Mouse (Mus musculus): ENCODE results near the gene Neurl1a. TPM values are rescaled to one million over a fixed set of nuclear protein-coding genes. Genes with fewer than 3 reads are reported as not detected.

The Neurl1a gene
- total RNA-seq, 1 experiment, result 10.2 TPM

DNA sequence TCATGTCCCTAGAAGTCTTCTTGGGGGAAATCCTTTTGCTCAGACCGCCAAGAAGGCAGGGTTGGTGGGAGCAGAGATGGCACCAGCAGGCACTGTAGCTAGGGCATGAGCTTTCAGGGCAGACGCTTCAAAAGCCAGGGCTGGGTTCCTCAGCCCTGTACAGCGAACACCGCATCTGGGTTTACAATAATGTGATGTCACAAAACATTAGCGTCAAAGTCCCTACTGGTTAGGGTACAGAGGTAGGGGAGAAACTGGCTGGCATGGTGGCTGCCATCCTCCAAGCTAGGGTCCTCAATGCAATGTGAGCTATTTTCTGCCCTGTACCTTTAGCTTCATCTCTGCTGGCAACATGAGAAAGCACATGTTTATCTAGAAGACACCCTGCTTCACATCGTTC, 24.4 kb downstream of the Neurl1a start:
- no peak for DNase-seq (ENCODE audit: low read depth, low spot score)
- Histone ChIP-seq H3K36me3 (ENCODE audit: control insufficient read depth, insufficient read depth, low read length, poor library complexity, severe bottlenecking) (no peaks in the 10 kb centered on the region), H3K4me3 (ENCODE audit: insufficient read depth in 1 of 2, low read depth in 1 of 2, low read length in 2 of 2, poor library complexity in 1 of 2, severe bottlenecking in 1 of 2) (no peak overlapping the region), H3K4me1 (ENCODE audit: control insufficient read depth in 2 of 2, insufficient read depth in 2 of 2, low read length in 2 of 2, poor library complexity in 1 of 2) (peaks cover 6 to 28% of the 10 kb centered on the region in 2 experiments; a peak in 3 of 4 replicates), H3K9ac (ENCODE audit: insufficient read depth, low read depth, low read length, poor library complexity, severe bottlenecking) (no peak overlapping the region), H3K9me3 (ENCODE audit: control insufficient read depth, insufficient read depth, low read depth, low read length) (no peaks in the 10 kb centered on the region), H3K27ac (ENCODE audit: insufficient read depth, low read depth, low read length, poor library complexity, severe bottlenecking) (no peak overlapping the region)
- in situ Hi-C loops (cut with MboI; ENCODE audit: low sequenced_read_pairs in 2 of 2, unreplicated experiment in 2 of 2), result no loop called here
- TF ChIP-seq MAFK (IDR thresholded peaks at IDR 0.05; ENCODE audit: insufficient read depth, low read depth, low read length) (no peak), HCFC1 (IDR thresholded peaks at IDR 0.05; ENCODE audit: borderline replicate concordance, insufficient read depth, low read length) (no peak), CHD2 (IDR thresholded peaks at IDR 0.05; ENCODE audit: low read depth, low read length) (no peak), ZNF384 (IDR thresholded peaks at IDR 0.05; ENCODE audit: low read depth, low read length) (no peak), ZC3H11A (IDR thresholded peaks at IDR 0.05; ENCODE audit: borderline replicate concordance, low read depth, low read length) (no peak)

DNA sequence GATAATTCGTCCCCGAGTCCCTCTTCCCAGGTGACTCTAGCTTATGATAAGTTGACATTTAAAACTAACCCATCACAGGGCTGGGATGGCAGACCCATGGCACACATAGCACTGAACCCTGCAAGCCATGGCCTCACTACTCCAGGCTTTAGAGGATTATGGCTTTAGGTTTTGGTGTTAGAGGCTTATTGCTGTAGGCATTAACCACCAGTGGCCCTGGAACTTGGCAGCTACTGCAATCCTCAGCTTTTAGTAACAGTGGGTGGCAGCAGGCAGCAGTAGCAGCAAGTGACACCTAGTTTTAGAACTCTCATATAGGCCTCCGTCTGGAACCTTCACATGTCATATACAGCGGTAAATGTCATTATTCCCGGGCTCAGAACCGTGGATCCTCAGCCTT, 26.0 kb downstream of the Neurl1a start:
- TF ChIP-seq CHD2 (IDR thresholded peaks at IDR 0.05; ENCODE audit: low read depth, low read length), result no peak
- no peak for TF ChIP-seq ZC3H11A (IDR thresholded peaks at IDR 0.05; ENCODE audit: borderline replicate concordance, low read depth, low read length)
- TF ChIP-seq HCFC1 (IDR thresholded peaks at IDR 0.05; ENCODE audit: borderline replicate concordance, insufficient read depth, low read length), result no peak
- TF ChIP-seq MAFK (IDR thresholded peaks at IDR 0.05; ENCODE audit: insufficient read depth, low read depth, low read length), result no peak
- TF ChIP-seq ZNF384 (IDR thresholded peaks at IDR 0.05; ENCODE audit: low read depth, low read length), result no peak
- H3K9me3 ChIP-seq (ENCODE audit: control insufficient read depth, insufficient read depth, low read depth, low read length), result no peaks in the 10 kb centered on the region
- H3K4me3 ChIP-seq (ENCODE audit: insufficient read depth in 1 of 2, low read depth in 1 of 2, low read length in 2 of 2, poor library complexity in 1 of 2, severe bottlenecking in 1 of 2), result no peak overlapping the region
- H3K9ac ChIP-seq (ENCODE audit: insufficient read depth, low read depth, low read length, poor library complexity, severe bottlenecking), result no peak overlapping the region
- H3K27ac ChIP-seq (ENCODE audit: insufficient read depth, low read depth, low read length, poor library complexity, severe bottlenecking), result no peak overlapping the region
- H3K4me1 ChIP-seq (ENCODE audit: control insufficient read depth in 2 of 2, insufficient read depth in 2 of 2, low read length in 2 of 2, poor library complexity in 1 of 2), result peaks cover 6 to 19% of the 10 kb centered on the region in 2 experiments; a peak in 3 of 4 replicates
- no peak for DNase-seq (ENCODE audit: low read depth, low spot score)
- in situ Hi-C loops (cut with MboI; ENCODE audit: low sequenced_read_pairs in 2 of 2, unreplicated experiment in 2 of 2), result no loop called here
- H3K36me3 ChIP-seq (ENCODE audit: control insufficient read depth, insufficient read depth, low read length, poor library complexity, severe bottlenecking), result no peaks in the 10 kb centered on the region

DNA sequence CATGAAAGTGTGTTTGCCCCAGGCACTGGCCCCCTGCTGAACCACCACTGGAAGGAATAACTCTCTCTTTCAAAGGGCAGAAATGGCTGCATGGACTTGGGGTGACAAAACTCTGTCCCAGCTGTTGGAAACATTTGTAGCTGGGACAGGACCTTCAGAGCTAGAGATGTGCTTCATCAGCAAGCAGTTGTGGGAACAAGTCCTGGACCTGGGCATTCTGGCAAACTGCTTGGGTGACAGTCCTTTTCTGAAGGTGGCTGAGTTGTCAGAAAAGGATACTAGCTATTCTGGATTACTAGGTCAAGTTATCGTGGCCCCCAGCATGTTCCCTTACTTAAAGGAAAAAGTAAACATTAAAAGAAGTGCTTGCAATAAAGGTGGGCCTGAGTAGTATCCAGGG, 27.5 kb downstream of the Neurl1a start:
- TF ChIP-seq MAFK (IDR thresholded peaks at IDR 0.05; ENCODE audit: insufficient read depth, low read depth, low read length) (no peak), HCFC1 (IDR thresholded peaks at IDR 0.05; ENCODE audit: borderline replicate concordance, insufficient read depth, low read length) (no peak), ZC3H11A (IDR thresholded peaks at IDR 0.05; ENCODE audit: borderline replicate concordance, low read depth, low read length) (no peak), ZNF384 (IDR thresholded peaks at IDR 0.05; ENCODE audit: low read depth, low read length) (no peak), CHD2 (IDR thresholded peaks at IDR 0.05; ENCODE audit: low read depth, low read length) (no peak)
- Histone ChIP-seq H3K4me1 (ENCODE audit: control insufficient read depth in 2 of 2, insufficient read depth in 2 of 2, low read length in 2 of 2, poor library complexity in 1 of 2) (peaks cover 6 to 17% of the 10 kb centered on the region in 2 experiments; a peak in 3 of 4 replicates), H3K9me3 (ENCODE audit: control insufficient read depth, insufficient read depth, low read depth, low read length) (no peaks in the 10 kb centered on the region), H3K36me3 (ENCODE audit: control insufficient read depth, insufficient read depth, low read length, poor library complexity, severe bottlenecking) (no peaks in the 10 kb centered on the region), H3K27ac (ENCODE audit: insufficient read depth, low read depth, low read length, poor library complexity, severe bottlenecking) (no peak overlapping the region), H3K9ac (ENCODE audit: insufficient read depth, low read depth, low read length, poor library complexity, severe bottlenecking) (no peak overlapping the region), H3K4me3 (ENCODE audit: insufficient read depth in 1 of 2, low read depth in 1 of 2, low read length in 2 of 2, poor library complexity in 1 of 2, severe bottlenecking in 1 of 2) (no peak overlapping the region)
- DNase-seq (ENCODE audit: low read depth, low spot score), result no peak
- in situ Hi-C loops (cut with MboI; ENCODE audit: low sequenced_read_pairs in 2 of 2, unreplicated experiment in 2 of 2), result no loop called here

DNA sequence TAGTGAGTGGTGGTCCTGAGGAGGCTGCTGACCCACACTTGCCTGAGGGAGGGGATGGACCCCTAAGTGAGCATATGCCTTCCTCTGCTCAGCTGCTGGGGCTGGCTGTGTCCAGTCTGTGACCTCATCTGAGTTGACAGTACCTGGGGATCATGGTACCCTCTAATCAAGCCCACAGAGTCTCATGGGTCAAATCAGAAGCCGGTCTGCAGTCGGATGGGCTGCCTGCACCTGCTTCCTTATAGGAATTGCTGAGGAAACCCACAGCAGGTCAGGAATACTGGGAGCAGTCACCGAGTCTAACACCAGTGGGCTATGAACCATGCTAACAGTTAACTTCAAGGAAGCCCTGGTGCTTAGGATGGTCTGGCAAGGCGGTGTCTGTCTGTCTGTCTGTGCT, 31.8 kb downstream of the Neurl1a start:
- in situ Hi-C loops (cut with MboI; ENCODE audit: low sequenced_read_pairs in 2 of 2, unreplicated experiment in 2 of 2), result no loop called here
- DNase-seq (ENCODE audit: low read depth, low spot score), result no peak

More for the DNA sequence above, 31.8 kb downstream of the Neurl1a start:
- H3K9me3 ChIP-seq (ENCODE audit: control insufficient read depth, insufficient read depth, low read depth, low read length), result no peaks in the 10 kb centered on the region
- no peaks in the 10 kb centered on the region for H3K4me1 ChIP-seq (ENCODE audit: control insufficient read depth in 2 of 2, insufficient read depth in 2 of 2, low read length in 2 of 2, poor library complexity in 1 of 2)
- no peaks in the 10 kb centered on the region for H3K36me3 ChIP-seq (ENCODE audit: control insufficient read depth, insufficient read depth, low read length, poor library complexity, severe bottlenecking)
- H3K4me3 ChIP-seq (ENCODE audit: insufficient read depth in 1 of 2, low read depth in 1 of 2, low read length in 2 of 2, poor library complexity in 1 of 2, severe bottlenecking in 1 of 2), result no peak overlapping the region
- no peak overlapping the region for H3K9ac ChIP-seq (ENCODE audit: insufficient read depth, low read depth, low read length, poor library complexity, severe bottlenecking)
- no peak for TF ChIP-seq CHD2 (IDR thresholded peaks at IDR 0.05; ENCODE audit: low read depth, low read length)
- TF ChIP-seq ZNF384 (IDR thresholded peaks at IDR 0.05; ENCODE audit: low read depth, low read length), result no peak
- no peak overlapping the region for H3K27ac ChIP-seq (ENCODE audit: insufficient read depth, low read depth, low read length, poor library complexity, severe bottlenecking)
